Mouse (Mus musculus) hindbrain, embryonic 12.5 days (tissue): Measurements from ENCODE around the gene Wee1. TPM values are rescaled to one million over a fixed set of nuclear protein-coding genes. Genes with fewer than 3 reads are reported as not detected.
"Not testable (repeated sequence)": the region's sequence is repeated elsewhere in the genome, so short reads cannot be mapped to it uniquely, and the experiment has no call there.

ENCODE experiments used
- ATAC-seq: fragments of 200-750 bp; cut with Nextera tagmentation; 2 replicates; pipeline ENCODE4 v1.8.0; 2017; ENCODE audit warnings: moderate TSS enrichment; ENCODE audit not compliant: low FRiP score
- H3K27ac ChIP-seq: fragments of 300-500 bp; sonication (generic); 2 replicates; pipeline ENCODE4 v1.5.1; 2016; ENCODE audit warnings: mild to moderate bottlenecking
- H3K27me3 ChIP-seq: fragments of 300-500 bp; sonication (generic); 2 replicates; pipeline ENCODE4 v1.6.1; 2016; ENCODE audit warnings: mild to moderate bottlenecking
- H3K36me3 ChIP-seq: fragments of 300-500 bp; sonication (generic); 2 replicates; pipeline ENCODE4 v1.6.1; 2016; ENCODE audit warnings: mild to moderate bottlenecking
- H3K4me1 ChIP-seq: fragments of 300-500 bp; sonication (generic); 2 replicates; pipeline ENCODE4 v1.6.1; 2016
- H3K4me2 ChIP-seq: fragments of 300-500 bp; sonication (generic); replicated peaks from 2 replicates; pipeline ENCODE4 v1.6.1; 2016; ENCODE audit warnings: mild to moderate bottlenecking
- H3K4me3 ChIP-seq: fragments of 300-500 bp; sonication (generic); 2 replicates; pipeline ENCODE4 v1.5.1; 2016; ENCODE audit warnings: mild to moderate bottlenecking
- H3K9ac ChIP-seq: fragments of 300-500 bp; sonication (generic); 2 replicates; pipeline ENCODE4 v1.6.1; 2016; ENCODE audit warnings: mild to moderate bottlenecking, moderate library complexity
- H3K9me3 ChIP-seq: fragments of 300-500 bp; sonication (generic); replicated peaks from 2 replicates; pipeline ENCODE4 v1.6.1; 2016; ENCODE audit warnings: mild to moderate bottlenecking
- WGBS: fragments of 180-500 bp; shearing (Covaris S2); methylation state at CpG from one replicate; pipeline ENCODE4 v1.1.7; 2016; 5-methylcytosine and 5-hydroxymethylcytosine counted together
- polyA plus RNA-seq: library from polyadenylated mRNA; unstranded; fragments of >200 nt; fragmentation: Nextera tagmentation; extraction: Ambion mirVana; gene quantifications from 2 replicates; pipeline ENCODE4 v1.2.1, GENCODE M21; 2016

The Wee1 gene
- polyA plus RNA-seq, 1 experiment from 2014 or later, result 26.3 TPM

- ATAC-seq, result no peak
- Histone ChIP-seq H3K36me3 (peaks cover 27% of the 10 kb centered on the region), H3K4me2 (no peak overlapping the region), H3K27ac (no peak overlapping the region), H3K4me1 (peaks cover 7% of the 10 kb centered on the region; the same call in 1 of the 2 replicates), H3K27me3 (no peaks in the 10 kb centered on the region), H3K9me3 (no peaks in the 10 kb centered on the region), H3K9ac (no peak overlapping the region), H3K4me3 (no peak overlapping the region)
- 85% methylated on average over 2 of the region's 2 CpGs for WGBS
Measured at GRCm38 (mm10) chr7:110128566-110128965, 6.7 kb downstream of the Wee1 start.

GRCm38 (mm10) chr7:110132272-110132671 lies 10.4 kb downstream of the Wee1 start:
- H3K4me2 ChIP-seq, H3K4me3 ChIP-seq, H3K9me3 ChIP-seq, H3K27ac ChIP-seq, H3K9ac ChIP-seq, H3K4me1 ChIP-seq, ATAC-seq, H3K27me3 ChIP-seq: not testable (repeated sequence)
- peaks cover 45% of the 10 kb centered on the region for H3K36me3 ChIP-seq
- 68% methylated on average over 2 of the region's 2 CpGs for WGBS

GRCm38 (mm10) chr7:110133988-110134387 lies 12.1 kb downstream of the Wee1 start:
- ATAC-seq, result no peak
- Histone ChIP-seq H3K9ac (no peak overlapping the region), H3K4me2 (no peak overlapping the region), H3K4me1 (no peaks in the 10 kb centered on the region), H3K4me3 (no peak overlapping the region), H3K27ac (no peak overlapping the region), H3K27me3 (no peaks in the 10 kb centered on the region), H3K9me3 (no peaks in the 10 kb centered on the region), H3K36me3 (peaks cover 55% of the 10 kb centered on the region)
- WGBS, result 91% methylated on average over 5 of the region's 5 CpGs

- Histone ChIP-seq H3K4me1 (no peaks in the 10 kb centered on the region), H3K36me3 (peaks cover 76% of the 10 kb centered on the region), H3K9ac (no peak overlapping the region), H3K4me3 (no peak overlapping the region), H3K27me3 (no peaks in the 10 kb centered on the region), H3K4me2 (no peak overlapping the region), H3K27ac (no peak overlapping the region), H3K9me3 (no peaks in the 10 kb centered on the region)
- no peak for ATAC-seq
- 93% methylated on average over 2 of the region's 2 CpGs for WGBS
Measured at GRCm38 (mm10) chr7:110138538-110138937, 16.7 kb downstream of the Wee1 start.

- H3K4me2 ChIP-seq, result no peak overlapping the region
- H3K27me3 ChIP-seq, result no peaks in the 10 kb centered on the region
- WGBS, result 100% methylated on average over 1 of the region's 1 CpGs
- H3K27ac ChIP-seq, result no peak overlapping the region
- H3K4me1 ChIP-seq, result no peaks in the 10 kb centered on the region
- no peak overlapping the region for H3K9ac ChIP-seq
- H3K9me3 ChIP-seq, result no peaks in the 10 kb centered on the region
- ATAC-seq, result no peak
- peaks cover 47% of the 10 kb centered on the region for H3K36me3 ChIP-seq
- H3K4me3 ChIP-seq, result no peak overlapping the region
Measured at GRCm38 (mm10) chr7:110143863-110144262, 22.0 kb downstream of the Wee1 start.

GRCm38 (mm10) chr7:110152891-110153290 lies 31.0 kb downstream of the Wee1 start:
- H3K4me1 ChIP-seq, result no peaks in the 10 kb centered on the region
- no peak overlapping the region for H3K9ac ChIP-seq
- ATAC-seq, result no peak
- H3K9me3 ChIP-seq, result no peaks in the 10 kb centered on the region
- no peak overlapping the region for H3K4me3 ChIP-seq
- H3K36me3 ChIP-seq, result no peaks in the 10 kb centered on the region
- H3K27ac ChIP-seq, result no peak overlapping the region
- H3K27me3 ChIP-seq, result no peaks in the 10 kb centered on the region
- 87% methylated on average over 5 of the region's 5 CpGs for WGBS
- no peak overlapping the region for H3K4me2 ChIP-seq

- H3K27me3 ChIP-seq, result no peaks in the 10 kb centered on the region
- 76% methylated on average over 4 of the region's 4 CpGs for WGBS
- H3K4me3 ChIP-seq, result no peak overlapping the region
- no peak for ATAC-seq
- no peaks in the 10 kb centered on the region for H3K4me1 ChIP-seq
- H3K9me3 ChIP-seq, result no peaks in the 10 kb centered on the region
- H3K36me3 ChIP-seq, result no peaks in the 10 kb centered on the region
- no peak overlapping the region for H3K9ac ChIP-seq
- no peak overlapping the region for H3K27ac ChIP-seq
- no peak overlapping the region for H3K4me2 ChIP-seq
Measured at GRCm38 (mm10) chr7:110156712-110157260, 34.9 kb downstream of the Wee1 start.

- H3K36me3 ChIP-seq, result no peaks in the 10 kb centered on the region
- no peak for ATAC-seq
- H3K9ac ChIP-seq, result no peak overlapping the region
- H3K4me3 ChIP-seq, result no peak overlapping the region
- H3K4me1 ChIP-seq, result no peaks in the 10 kb centered on the region
- H3K4me2 ChIP-seq, result no peak overlapping the region
- no peaks in the 10 kb centered on the region for H3K9me3 ChIP-seq
- H3K27ac ChIP-seq, result no peak overlapping the region
- WGBS, result 68% methylated on average over 7 of the region's 7 CpGs
- H3K27me3 ChIP-seq, result no peaks in the 10 kb centered on the region
Measured at GRCm38 (mm10) chr7:110157261-110157910, 35.5 kb downstream of the Wee1 start.

GRCm38 (mm10) chr7:110158073-110158472 lies 36.2 kb downstream of the Wee1 start:
- WGBS, result 74% methylated on average over 3 of the region's 3 CpGs
- Histone ChIP-seq H3K9me3 (no peaks in the 10 kb centered on the region), H3K27me3 (no peaks in the 10 kb centered on the region), H3K4me3 (no peak overlapping the region), H3K4me1 (no peaks in the 10 kb centered on the region), H3K9ac (no peak overlapping the region), H3K27ac (no peak overlapping the region), H3K36me3 (no peaks in the 10 kb centered on the region), H3K4me2 (no peak overlapping the region)
- no peak for ATAC-seq

- not testable (repeated sequence) for H3K9ac ChIP-seq, H3K9me3 ChIP-seq, H3K4me2 ChIP-seq, H3K4me3 ChIP-seq, H3K36me3 ChIP-seq, ATAC-seq, H3K27ac ChIP-seq, H3K4me1 ChIP-seq, H3K27me3 ChIP-seq
Measured at GRCm38 (mm10) chr7:110160109-110160508, 38.3 kb downstream of the Wee1 start.

GRCm38 (mm10) chr7:110160601-110161000 lies 38.8 kb downstream of the Wee1 start:
- Histone ChIP-seq H3K9me3 (no peaks in the 10 kb centered on the region), H3K36me3 (no peaks in the 10 kb centered on the region), H3K4me1 (no peaks in the 10 kb centered on the region), H3K27me3 (no peaks in the 10 kb centered on the region), H3K9ac (no peak overlapping the region), H3K4me3 (no peak overlapping the region), H3K4me2 (no peak overlapping the region), H3K27ac (no peak overlapping the region)
- ATAC-seq, result no peak

- no peaks in the 10 kb centered on the region for H3K27me3 ChIP-seq
- no peak overlapping the region for H3K27ac ChIP-seq
- WGBS, result 95% methylated on average over 6 of the region's 6 CpGs
- H3K9ac ChIP-seq, result no peak overlapping the region
- no peak for ATAC-seq
- H3K4me1 ChIP-seq, result no peaks in the 10 kb centered on the region
- H3K9me3 ChIP-seq, result no peaks in the 10 kb centered on the region
- no peaks in the 10 kb centered on the region for H3K36me3 ChIP-seq
- H3K4me3 ChIP-seq, result no peak overlapping the region
- H3K4me2 ChIP-seq, result no peak overlapping the region
Measured at GRCm38 (mm10) chr7:110163024-110163423, 41.2 kb downstream of the Wee1 start.

GRCm38 (mm10) chr7:110164103-110164681 lies 42.3 kb downstream of the Wee1 start:
- Histone ChIP-seq H3K27ac (peak overlapping the region; percentile 86), H3K9ac (peak overlapping the region; percentile 74), H3K4me2 (peak overlapping the region; percentile 87), H3K27me3 (no peaks in the 10 kb centered on the region), H3K4me1 (no peaks in the 10 kb centered on the region), H3K9me3 (no peaks in the 10 kb centered on the region), H3K4me3 (peak overlapping the region; percentile 52), H3K36me3 (no peaks in the 10 kb centered on the region)
- WGBS, result under 1% methylated on average over 24 of the region's 24 CpGs
- ATAC-seq, result peak; percentile 79
